Mouse (Mus musculus): ENCODE measurements around the gene 4933436I01Rik. TPM values are rescaled to one million over a fixed set of nuclear protein-coding genes. Genes with fewer than 3 reads are reported as not detected.

4933436I01Rik gene
- total RNA-seq (2017) = not detected in 2 replicates

DNA sequence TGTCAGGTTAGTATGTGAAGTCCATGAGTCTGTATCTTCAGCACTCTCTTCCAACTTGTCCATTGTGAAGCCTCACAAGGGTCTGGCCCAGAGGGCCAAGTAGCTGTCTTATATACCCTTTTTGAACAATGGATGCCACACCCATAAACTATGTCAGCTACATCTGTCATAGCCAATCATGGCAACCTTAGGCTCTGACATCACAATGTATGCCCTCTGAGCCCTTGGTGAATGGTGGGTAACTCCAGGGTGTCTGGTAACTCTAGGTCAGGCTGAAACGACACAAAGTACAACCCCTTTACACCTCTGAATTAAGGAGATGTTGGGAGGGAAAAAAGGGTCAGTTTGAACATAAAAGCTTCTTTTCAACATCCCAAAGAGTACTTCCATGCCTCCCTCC lies at the start of gene 4933436I01Rik:
Gene 4933436I01Rik, minus strand, starts transcription at position 101 of the 400 bp plus-strand sequence.
- no peak for ATAC-seq (replicated peaks; ENCODE audit: low read depth, poor library complexity, severe bottlenecking)

DNA sequence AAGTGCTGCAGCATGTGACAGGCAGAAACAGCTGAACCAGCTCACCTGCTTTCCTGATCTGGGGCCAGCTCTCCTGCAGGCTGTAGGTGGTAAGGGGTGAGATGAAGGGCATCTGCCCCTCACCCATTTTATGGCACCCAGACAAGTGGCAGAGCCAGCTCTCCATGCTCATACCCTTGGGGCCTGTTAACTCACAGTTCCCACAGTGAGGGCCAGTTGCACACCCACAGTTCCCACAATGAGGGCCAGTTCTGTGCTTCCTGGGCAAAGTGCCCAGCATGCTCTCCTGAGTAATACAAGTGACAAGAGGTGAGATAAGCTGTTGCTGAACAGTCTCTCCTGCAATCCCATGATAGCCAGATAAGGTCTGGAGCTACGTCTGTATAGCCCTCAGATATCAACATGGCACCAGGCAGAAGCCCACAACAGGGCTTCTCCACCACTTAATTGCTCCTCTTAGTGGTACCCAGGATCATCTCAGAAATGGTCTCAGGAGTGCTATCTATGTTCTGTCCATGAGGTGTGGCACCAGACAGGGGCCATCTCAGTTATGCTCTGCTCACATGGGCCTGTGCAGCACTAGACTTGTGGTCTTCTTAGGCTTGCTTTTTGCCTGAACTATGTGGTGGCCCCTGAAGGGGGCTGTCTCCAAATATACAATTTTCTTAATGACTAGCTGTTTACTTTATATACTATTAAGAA lies 3.7 kb upstream of the 4933436I01Rik start:
- no peak for ATAC-seq (replicated peaks; ENCODE audit: low read depth, poor library complexity, severe bottlenecking)

GRCm38 (mm10) chrX:67883406-67883805 lies 37.8 kb downstream of the 4933436I01Rik start:
- no peak for ATAC-seq (replicated peaks; ENCODE audit: low read depth, poor library complexity, severe bottlenecking)

Other genes starting within 250 kb of the 4933436I01Rik start
- gene Gm1140, start 227.9 kb downstream of the 4933436I01Rik start, total RNA-seq (2017) = not detected in 2 replicates
- not detected in 2 replicates for gene Gm14692, start 225.8 kb downstream of the 4933436I01Rik start, total RNA-seq (2017)

Data from common myeloid progenitor, adult 5-6 weeks (primary cell).